Mouse (Mus musculus): ENCODE measurements around the gene Snapc2.

- TF ChIP-seq EP300 (IDR thresholded peaks at IDR 0.05; ENCODE audit: low read depth) (no peak), CTCF (IDR thresholded peaks at IDR 0.05; ENCODE audit: low read depth) (no peak)
Measured at GRCm38 (mm10) chr8:4216296-4216695, 36.6 kb upstream of the Snapc2 start.
